Mouse (Mus musculus): ENCODE results near the gene Ntm.

Ntm gene

DNA sequence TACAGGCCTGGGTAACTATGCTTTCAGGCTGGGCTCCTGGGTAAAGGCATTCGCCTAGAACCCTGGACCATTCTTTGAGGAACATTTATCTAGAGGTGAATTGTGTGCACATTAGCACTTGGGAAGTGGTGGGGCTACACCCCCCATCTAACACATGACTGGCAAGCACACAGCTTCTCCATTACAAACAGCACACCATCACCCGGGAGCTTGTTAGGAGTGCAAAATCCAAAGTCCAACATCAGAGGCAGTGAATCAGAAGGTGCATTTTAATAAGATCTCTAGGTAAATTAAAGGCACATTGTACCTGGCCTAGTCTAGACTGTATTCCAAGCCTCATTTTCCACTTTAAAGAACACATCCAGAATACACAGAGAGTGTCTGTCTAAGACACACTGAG lies 781.3 kb downstream of the Ntm start:
- DNase-seq (ENCODE audit: low read depth, low spot score): no peak

DNA sequence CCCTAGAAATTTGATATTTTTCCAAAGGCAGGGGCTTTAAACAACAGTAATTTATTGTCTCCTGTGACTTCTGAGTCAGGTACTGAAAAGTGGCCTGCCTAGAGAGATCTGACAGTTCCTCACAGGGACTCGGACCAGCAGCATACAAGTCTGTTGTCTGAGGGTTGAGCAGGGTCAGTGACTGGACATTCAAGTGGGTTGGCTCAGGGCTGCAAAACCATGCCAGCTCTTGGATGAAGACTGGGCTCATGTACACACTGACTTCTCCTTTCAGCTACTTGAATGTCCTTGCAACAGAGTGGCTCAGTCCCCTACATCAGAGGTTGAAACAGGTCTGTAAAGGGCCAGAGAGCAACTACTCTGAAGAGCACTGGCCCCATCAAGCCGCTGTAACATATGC lies 797.2 kb downstream of the Ntm start:
- DNase-seq (ENCODE audit: low read depth, low spot score): no peak

DNA sequence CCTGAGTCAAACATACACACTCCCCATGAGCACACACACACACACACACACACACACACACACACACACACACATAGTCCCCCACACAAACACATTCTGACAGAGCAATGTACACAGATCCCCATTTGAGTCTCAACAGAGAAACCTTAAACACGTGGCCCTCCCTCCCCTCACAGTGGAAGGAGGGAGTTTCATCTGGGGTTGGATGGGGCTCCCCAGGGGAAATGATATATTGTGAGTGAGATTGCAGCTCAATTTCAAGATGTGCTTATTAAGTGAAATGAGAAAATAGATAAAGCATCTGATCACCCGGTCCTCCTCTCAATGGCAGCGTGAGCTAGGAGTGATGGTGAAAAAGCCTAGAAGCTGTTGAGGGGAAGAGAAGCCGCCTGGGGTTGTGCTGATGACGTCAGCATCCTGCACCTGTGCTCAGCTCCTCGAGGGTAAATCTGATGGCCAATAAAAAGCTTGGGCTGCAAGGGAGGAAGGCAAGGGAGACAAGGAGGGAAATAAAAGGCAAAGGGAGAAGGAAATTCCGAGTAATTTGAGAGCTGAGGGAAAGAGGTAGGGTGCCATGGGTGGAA lies 801.8 kb downstream of the Ntm start:
- no peak for DNase-seq (ENCODE audit: low read depth, low spot score)

DNA sequence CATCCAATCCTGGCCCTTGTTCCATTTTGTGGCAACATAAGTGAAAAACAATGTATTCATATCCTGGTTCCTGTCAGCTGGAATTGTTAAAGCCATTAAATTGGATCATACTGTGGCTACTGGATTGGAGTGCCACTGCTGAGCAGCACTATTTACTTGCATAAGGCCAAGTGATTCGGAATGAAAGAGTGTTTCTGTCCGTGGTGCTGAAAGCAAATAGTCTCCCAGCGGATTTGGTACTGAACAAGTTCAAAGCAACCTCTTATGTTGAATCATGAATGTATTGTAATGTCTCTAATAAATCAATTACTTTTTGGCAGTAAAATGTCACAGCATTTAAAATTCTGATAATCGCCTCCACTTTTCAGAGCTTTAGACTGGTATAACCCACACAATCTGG lies 817.0 kb downstream of the Ntm start:
- DNase-seq (ENCODE audit: low read depth, low spot score): no peak

DNA sequence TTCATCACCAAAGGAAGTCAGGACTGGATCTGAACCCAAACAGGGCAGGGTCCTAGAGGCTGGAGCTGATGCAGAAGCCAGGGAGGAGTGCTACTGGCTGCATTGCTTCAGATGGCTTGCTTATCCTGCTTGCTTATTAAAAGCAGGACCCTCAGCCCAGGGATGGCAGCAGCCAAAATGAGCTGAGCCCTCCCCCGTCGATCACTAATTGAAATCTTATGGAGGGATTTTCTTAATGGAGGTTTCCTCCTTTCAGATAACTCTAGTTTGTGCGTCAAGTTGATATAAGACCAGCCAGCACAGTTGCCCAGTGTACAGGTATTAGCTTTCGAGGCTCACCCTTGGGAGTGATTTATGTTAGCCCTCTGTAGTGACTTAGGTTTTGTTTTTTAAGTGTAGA lies 826.9 kb downstream of the Ntm start:
- no peak for DNase-seq (ENCODE audit: low read depth, low spot score)

DNA sequence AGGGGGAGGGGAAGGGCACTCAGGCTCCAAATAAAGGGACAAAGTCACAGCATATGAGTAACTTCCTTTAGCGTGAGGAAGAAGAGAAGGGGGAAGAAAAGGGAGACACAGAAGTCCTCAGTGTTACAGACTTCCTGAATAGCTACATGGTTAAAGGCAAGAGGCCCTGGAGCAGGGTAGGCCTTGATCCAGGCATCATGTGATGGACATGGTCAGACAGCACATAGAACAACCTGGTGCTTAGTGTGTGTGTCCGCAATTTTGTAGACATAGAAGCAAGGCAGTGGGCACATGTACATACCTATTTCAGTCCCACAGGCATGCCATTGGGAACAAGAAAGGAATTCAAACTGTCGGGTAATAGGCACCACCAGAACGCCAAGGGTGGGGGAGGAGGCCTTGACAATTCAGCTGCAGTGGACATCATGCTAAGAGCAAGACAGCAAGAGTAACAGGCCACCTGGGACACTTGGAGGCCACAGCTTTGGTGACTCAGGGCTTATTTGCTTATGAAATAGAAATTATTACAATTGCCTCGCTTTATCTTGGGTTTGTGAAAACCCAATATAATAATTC lies 832.1 kb downstream of the Ntm start:
- DNase-seq (ENCODE audit: low read depth, low spot score): no peak

DNA sequence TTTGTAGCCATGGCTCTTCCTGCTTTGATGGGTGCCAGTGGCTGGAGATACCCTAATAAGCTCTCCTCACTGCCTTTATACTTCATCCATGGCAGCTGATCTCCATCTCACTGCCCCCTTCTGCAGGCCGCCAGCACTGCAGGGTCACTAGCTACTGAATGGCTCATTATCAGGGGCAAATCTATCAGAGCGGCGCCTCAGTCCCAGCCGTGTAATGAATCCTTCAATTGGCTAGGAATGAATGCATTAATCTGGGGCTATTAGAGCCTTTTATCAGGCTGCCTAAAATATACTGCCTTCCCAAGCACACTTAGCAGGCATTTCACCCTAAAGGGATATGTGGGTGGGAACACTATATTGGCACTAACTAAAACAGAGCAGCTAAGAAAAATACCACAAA lies 832.6 kb downstream of the Ntm start:
- no peak for DNase-seq (ENCODE audit: low read depth, low spot score)

DNA sequence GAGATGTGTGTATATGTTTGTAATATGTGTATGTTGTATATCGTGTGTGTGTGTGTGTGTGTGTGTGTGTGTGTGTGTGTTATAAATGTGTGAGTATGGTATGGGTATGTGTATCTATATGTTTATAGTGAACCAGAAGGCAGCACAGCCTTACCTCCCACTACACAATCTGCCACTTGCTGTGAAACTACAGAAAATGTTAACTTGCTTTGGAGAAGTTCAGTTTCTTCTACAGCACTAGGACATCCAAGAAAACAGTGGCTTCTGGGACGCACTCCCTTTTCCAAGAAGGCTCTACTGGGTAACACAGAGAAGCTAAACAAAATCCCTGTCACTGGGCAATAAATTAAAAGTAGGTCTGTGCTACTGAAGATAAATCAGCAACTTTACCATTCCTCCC lies 834.5 kb downstream of the Ntm start:
- no peak for DNase-seq (ENCODE audit: low read depth, low spot score)

DNA sequence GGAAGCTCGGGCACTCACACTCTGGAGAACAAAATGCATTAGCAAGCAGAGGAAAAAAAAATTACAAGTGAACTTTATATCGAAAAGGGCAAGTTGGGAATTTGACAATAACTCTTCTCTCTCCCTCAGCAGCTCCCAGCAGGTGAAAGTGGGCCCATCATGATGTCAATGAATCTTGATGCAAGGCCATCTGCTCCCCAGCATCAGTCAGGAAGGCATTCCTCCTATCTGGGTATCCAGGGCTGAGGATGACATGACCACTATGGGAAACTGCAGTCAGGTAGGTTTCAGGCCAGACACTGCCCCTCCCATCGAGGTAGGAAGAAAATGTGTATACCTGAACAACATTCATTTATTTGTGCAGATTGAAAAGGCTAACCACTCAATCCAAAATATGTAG lies 838.5 kb downstream of the Ntm start:
- no peak for DNase-seq (ENCODE audit: low read depth, low spot score)

DNA sequence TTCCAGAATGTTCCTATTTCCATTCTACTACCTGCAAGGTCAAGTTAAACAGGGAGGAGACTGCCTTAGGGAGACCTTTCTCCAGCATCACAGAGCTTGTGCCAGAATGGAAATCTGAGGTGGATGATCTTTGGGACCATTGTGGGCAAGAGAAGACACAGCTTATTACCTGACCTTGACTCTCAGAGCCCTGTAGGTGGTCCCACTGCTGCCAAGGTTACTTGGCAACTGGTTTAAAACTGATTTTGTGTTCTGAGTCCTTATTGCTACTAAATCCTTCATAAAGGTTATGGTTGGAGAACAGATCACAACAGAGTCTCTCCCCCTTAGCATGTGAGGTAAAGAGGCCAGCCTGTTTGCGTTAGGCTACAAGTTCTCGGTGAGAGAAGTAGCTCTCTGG lies 839.1 kb downstream of the Ntm start:
- DNase-seq (ENCODE audit: low read depth, low spot score): no peak

DNA sequence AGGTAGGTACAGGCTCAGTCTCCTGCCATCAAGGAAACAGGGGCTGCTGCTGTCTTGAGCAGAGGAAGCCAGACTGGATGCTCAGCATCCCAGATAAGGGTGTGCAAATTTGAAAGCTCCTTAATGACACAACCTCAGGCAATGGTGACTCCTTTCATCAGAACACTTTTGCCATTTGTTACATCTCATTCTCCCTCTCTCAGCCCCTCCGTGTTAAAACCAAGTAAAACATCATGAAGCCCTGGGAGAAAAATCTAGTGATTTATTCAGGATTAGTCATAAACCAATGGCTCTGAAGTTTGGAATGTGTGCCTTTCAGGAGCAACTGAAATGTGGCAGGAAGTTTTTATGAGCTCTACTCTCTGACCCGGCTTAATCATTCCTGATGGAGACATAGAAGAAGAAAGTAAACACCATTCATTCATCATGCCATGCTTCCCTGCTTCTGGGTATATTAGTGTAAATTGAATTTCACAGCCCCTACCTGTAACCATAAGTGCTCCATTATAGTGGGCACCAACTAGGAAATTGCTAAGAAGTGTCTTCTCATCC lies 845.3 kb downstream of the Ntm start:
- DNase-seq (ENCODE audit: low read depth, low spot score): no peak

DNA sequence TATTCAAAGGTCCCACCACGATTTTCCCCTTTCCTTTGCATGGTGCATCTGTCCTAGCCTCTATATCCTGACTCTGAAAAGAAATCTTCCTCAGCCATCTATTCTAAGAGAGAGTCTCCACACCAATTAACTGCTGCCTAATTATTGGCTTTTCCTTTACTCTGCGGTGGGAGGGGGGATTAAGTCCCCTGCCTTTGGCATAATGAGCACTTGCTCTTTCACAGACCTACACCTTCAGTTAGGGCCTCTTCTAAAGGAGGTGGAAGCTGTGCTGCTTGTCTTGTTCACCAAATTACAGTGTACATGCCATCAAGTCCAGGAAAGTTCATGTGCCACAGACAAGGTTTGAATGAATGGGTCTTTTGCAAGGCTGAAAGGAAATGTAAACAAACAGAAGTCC lies 847.6 kb downstream of the Ntm start:
- DNase-seq (ENCODE audit: low read depth, low spot score): no peak

DNA sequence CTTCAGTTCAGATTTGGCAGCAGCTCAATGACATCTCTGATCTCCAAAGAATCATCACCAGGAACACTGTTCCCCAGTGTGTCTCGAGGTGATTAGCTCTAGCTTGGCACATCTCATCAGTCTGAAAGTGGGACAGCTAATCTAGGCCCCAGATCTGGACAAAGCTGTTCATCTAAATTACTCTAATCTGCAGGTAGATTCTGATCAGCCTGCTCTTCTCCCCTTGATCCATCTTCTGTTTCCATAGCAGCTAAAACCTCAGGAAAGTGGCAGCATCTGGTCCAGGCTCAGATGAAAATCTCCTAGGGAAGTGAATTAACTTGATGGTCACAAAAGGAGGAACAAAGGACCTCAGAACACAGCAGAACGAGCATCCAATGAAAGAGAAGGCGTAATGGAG lies 856.2 kb downstream of the Ntm start:
- DNase-seq (ENCODE audit: low read depth, low spot score): no peak

DNA sequence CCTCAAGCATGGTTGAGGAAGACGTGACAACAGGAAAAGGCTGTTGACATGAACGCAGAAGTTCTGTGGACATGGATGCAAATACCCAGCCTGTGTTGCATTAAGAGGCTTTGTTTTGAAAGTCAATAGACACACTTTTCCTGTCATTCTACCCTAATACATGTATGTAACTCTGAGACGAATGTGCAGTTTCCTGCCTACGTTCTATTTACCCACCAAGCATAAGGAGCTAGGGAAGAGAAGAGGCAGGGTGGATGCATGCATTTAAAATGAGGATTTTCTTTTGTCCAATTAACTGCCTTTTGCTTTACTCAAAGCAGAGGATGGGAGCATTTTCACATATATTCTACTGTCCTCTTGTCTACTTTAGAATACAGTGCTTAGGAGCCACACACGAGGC lies 858.5 kb downstream of the Ntm start:
- no peak for DNase-seq (ENCODE audit: low read depth, low spot score)

DNA sequence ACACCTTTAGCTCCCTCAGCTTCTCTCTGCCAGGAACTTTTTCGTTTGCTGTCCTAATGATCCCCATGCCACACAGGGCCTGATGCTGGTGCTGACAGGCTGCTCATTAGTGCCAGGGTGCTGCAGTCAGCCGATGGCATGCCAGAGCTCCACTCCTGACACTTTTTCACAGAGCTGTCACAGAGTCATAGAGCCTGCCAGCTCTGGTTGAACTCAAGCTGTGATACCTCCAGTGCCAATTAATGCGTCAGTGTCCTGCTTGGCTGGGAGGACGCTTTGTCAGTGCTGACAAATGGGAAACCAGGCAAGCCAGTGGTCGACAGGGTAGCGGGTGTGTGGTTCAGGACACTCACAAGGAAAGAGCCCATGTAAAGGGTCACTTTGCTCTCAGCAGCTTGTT lies 858.9 kb downstream of the Ntm start:
- DNase-seq (ENCODE audit: low read depth, low spot score): no peak

DNA sequence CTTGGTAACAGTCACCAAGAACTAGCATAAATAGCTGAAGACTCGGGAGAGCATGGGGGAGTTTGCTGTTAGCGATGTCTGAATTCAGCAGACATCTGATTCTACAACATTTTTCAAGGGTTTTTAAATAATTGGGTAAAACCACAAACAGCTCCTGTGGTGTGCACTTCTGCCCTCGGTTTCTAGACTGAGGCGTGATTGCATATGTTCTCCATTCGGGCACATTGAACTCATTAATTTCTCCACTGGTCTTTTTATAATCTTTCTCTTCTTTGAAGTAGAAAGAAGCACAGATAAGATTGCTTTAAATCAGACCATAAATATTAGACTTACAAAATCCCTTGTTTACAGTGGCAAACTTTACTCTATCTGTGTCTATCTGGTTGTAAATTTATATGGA lies 862.3 kb downstream of the Ntm start:
- DNase-seq (ENCODE audit: low read depth, low spot score): no peak

DNA sequence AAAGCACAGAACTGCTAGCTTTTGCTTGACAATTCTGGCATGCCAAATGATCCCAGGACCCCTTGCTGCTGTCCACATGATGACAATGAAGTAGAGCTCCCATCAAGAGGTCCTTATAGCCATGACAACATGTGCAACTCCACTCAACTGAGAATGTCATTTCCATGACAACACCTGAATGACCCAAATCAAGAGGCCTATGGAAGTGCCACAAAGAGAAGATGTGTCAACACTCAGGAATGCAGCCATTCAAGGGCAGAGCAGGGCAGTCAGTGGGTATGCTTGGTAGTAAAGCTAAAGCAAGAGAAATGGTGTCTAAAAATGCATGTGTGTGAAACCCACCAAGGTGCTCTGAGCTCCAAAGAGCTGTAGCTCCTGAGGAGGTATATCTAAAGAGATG lies 870.5 kb downstream of the Ntm start:
- DNase-seq (ENCODE audit: low read depth, low spot score): no peak

DNA sequence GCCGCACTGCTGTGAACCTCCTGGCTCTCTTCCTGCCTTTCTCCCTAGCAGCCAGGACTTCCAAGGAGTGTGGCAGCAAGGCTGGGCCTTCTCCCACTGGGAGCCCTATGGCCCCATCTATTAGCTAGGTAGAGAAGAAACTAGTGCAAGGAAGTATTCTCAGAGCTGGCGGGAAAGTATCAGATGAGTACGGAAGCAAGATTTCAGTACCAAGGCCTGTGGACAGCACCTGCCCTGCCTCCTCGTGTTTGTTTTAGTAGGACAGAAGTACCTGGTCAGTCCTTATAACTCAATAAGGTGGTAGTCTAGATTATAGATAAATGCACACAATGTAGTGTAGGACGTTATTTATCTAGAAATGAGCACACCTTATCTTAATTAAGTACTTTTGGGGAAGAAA lies 874.3 kb downstream of the Ntm start:
- no peak for DNase-seq (ENCODE audit: low read depth, low spot score)

DNA sequence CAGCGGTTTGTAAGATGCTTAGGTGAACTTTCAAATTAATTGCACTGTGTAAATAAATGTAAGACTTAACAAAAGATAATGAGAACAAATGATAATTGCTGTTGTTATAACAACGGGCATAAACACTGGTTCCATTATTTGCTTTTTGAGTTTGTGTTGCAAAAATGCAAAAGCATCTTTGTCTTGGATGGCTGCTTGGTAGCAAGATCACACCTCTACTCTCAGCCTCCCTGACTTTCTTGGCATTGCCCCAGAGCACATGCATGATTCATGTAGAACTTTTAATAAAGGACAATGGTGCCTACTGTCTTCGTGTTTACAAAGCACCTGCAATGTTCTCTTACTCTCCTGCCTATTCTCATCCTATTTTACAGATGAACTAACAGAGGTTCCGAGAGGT lies 875.3 kb downstream of the Ntm start:
- DNase-seq (ENCODE audit: low read depth, low spot score): no peak

DNA sequence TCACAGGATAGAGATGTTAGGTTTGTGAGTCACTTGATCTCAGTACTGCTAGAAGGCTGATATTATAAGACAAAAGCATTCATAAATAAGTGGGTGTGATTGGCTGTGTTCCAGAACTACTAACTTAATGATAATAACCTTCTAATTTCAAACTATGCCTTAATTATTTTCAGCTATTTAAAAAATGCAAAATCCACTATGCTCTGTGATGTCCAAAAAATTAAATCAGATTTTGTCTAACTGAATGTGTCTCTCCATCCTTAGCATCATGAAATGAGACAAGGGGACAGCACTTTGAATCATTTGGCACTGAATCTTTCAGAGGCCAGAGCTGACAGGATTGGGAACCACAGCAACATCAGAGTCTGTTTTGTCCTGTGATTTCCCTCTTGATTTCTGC lies 875.8 kb downstream of the Ntm start:
- DNase-seq (ENCODE audit: low read depth, low spot score): no peak

DNA sequence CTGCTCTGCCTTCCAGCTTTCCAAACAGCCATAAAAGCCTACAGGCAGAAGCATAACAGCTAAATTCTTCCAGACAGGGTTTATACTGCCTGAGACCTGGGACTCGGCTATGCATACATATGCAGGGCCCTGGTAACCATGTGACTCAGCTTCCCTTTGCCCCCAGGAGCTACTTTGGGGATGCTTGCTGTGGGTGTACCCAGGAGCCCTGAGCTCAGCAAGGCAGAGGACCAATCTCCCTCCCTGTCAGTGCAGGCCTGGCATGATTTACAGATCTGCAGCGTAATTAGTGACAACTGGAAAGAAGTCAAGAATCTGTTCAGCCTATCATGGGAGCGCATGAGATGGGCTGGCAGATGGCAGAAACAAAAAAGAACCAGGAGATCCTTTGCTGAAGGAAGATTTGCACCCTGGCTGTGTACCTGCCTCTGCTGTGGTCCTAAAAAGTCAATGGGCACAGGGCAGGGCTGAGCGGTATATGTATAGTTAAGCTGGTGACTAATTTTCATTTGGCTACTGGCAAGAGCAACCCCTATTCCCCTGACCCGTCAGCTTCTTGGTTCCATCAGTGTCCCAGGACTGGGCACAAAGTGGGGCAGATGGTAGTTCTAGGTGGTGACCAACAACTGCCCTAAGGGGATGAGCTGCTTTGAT lies 886.9 kb downstream of the Ntm start:
- no peak for DNase-seq (ENCODE audit: low read depth, low spot score)

DNA sequence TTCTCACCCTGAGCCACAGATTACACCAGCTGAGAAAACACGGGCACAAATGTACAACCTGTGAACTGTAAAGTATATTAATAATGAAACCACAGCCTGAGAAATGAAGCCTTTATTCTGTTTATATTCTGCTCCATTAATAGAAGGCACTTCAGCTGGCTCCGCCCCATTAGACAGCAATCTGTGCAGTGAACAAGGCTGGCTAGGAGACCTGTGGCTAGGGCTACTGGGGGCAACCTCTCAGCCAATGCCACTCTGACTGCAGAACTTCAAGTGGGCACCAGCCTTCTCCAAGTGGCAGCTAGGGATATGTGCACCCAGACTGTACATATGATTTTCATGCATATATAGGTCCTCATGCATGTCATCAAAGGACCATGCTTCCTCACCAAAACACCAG lies 887.7 kb downstream of the Ntm start:
- no peak for DNase-seq (ENCODE audit: low read depth, low spot score)

DNA sequence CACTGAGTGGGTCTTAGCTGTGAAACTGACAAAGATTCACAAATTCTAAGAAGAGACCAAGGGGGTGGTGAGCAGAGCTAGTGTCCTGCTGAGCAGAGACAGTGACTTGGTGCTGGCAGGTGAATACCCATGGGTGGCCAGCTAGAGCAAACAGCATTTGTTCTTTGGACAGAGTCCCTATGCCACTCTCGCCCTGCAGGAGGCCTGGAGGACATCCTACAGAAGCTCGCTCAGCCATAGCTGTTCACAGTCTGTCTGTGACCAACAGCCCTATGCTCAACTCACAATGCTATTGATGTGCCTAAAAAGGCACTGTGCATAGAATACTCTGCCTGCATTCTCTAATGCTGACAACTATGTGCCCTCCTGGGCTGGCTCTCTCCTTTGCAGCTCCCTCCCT lies 888.4 kb downstream of the Ntm start:
- no peak for DNase-seq (ENCODE audit: low read depth, low spot score)
